Mouse (Mus musculus): ENCODE data around the gene Plekhb1.

Gene Plekhb1

GRCm38 (mm10) chr7:100661264-100661663 is 950 bp downstream of the Plekhb1 start:
- intact Hi-C loops (cut with DNase I) = no loop called here

GRCm38 (mm10) chr7:100658093-100658578 is 4.1 kb downstream of the Plekhb1 start:
- intact Hi-C loops (cut with DNase I) = no loop called here

- intact Hi-C loops (cut with DNase I) = no loop called here
Observed at GRCm38 (mm10) chr7:100656739-100657138, 5.5 kb downstream of the Plekhb1 start.

DNA sequence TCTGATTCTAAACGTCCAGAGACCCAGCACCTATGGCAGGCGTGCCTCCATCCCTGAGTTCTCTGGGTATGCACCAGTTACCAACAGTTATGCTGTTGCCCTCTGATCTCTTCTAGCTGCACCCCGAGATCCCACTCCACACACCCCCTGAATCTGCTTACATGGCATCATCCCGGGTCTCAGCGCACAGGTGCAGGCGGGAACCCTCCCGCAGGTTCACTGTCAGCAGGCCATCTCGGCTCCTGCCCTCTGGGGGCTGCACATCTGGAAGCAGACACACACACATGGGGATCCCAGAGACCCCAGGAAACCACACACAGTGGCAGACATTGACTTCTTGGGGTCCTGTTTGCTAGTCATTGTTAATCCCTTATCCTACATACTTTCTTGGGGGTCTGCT is 7.8 kb downstream of the Plekhb1 start:
- intact Hi-C loops (cut with DNase I) = no loop called here

DNA sequence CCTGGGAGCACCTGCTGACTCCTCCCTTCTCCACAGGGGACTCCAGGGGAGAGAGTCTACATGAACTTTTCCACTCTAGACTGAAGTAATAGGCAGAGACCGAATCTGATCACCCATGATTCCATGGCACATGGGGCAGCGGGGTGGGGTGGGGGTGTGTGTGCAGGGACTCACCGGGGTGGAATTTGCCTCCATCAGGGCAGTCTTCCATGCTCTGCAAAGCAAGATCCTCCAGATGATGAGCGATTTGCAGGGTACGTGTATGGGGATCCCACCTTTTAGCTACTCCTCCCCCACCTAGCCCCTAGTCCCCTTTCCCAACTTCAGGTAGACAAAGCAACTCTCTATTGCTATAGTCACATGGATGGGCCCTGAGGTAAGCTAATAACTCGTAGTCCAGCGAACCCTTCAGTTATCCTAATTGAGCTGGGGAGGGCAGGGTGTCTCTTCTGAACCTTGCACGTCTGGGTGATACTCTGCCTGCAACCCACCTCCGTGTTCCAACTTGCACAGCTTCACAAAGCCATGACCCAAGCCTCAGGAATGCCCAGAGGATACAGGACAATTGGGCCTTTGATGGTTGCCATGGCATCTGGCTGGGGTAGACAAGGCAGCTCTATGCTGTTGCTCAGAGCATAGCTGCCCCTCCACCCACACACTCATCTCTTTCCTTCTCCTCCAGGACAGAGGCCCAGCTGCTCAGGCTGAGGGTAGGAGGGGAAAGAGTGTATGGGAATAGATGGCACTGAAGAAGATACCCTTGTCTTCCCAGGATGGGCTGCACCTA is 8.5 kb downstream of the Plekhb1 start:
- intact Hi-C loops (cut with DNase I) = no loop called here

DNA sequence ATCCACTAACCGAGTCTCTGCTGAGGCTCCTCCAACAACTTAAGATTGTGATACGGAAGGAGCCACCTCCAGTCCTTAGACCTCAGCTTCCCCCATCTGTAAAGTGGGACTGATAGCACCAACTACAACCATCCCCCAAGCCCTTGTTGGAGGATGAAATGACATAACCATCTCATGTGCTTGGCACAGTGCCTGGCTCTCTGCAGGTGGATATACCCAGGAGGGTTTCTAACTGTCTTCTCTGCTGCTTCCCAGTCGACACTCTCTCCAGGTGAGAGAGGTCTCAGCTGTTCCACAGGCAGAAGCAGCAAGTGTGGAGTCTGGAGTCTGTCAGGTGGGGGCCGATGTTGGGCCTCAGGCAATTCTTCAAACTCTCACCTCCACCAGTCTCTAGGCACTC is 11.2 kb downstream of the Plekhb1 start:
- intact Hi-C loops (cut with DNase I) = no loop called here

GRCm38 (mm10) chr7:100650421-100650820 is 11.8 kb downstream of the Plekhb1 start:
- intact Hi-C loops (cut with DNase I) = no loop called here

GRCm38 (mm10) chr7:100649826-100650225 is 12.4 kb downstream of the Plekhb1 start:
- intact Hi-C loops (cut with DNase I) = no loop called here

- intact Hi-C loops (cut with DNase I) = no loop called here
Observed at GRCm38 (mm10) chr7:100649095-100649494, 13.1 kb downstream of the Plekhb1 start.

DNA sequence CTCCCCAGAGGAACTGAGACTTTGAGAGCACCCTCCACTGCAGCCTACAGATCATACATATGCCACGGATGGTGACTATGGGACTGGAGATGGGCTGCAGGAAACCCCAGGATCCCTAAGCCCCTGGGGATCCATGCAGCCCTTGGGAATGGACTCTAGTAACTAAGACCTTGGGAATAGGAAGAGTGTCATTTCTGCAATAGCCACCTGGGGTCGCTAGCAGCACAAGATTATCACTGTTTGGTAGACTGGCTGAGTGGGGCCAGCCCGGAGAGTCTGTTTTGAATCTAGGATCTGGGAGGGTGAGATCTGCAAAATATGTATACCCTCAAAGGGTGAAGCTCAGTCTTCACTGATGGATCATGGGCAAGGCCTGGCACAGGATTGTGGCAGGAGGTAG is 17.1 kb downstream of the Plekhb1 start:
- intact Hi-C loops (cut with DNase I) = no loop called here

- intact Hi-C loops (cut with DNase I) = no loop called here
Observed at GRCm38 (mm10) chr7:100642413-100642812, 19.8 kb downstream of the Plekhb1 start.

DNA sequence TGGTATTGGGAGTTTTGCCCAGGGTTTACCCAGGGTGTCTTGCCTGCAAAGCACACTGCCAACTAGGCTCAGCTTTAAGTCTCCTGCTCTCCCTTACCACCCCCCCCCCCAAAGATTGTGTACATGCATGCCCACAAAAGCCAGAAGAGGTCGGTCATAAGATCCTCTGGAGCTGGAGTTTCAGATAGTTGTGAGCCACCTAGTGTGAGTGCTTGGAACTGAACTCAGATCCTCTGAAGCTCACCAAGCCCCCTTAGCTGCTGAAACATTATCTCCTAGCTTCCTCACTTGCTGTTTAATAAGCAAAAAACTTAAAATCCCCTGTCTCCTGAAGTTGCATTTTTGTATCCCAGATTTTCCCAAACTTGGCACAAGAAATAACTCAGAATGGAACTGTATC is 24.6 kb downstream of the Plekhb1 start:
- intact Hi-C loops (cut with DNase I) = loop anchor here (5.0 kb wide), 1 partner anchor 115 kb away; no protein-coding TSS in a partner anchor

GRCm38 (mm10) chr7:100624538-100624937 is 37.7 kb downstream of the Plekhb1 start:
- intact Hi-C loops (cut with DNase I) = no loop called here

DNA sequence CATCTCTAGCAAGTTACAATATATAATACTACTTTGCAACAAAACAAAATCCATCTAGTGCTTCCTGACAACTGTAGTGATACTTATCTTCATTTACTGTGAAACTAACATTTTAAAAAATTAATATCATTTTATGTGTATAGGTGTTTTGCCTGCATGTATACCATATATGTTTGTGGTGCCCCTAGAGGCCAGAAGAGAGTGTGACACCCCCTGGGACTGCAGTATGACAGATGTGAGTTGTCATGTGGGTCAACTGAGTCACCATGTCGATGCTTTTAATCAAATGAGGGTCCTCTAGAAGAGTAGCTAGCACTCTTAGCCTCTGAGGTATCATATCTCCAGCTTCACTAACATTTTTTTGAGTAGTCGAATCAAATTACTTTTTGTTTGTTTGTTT is 39.9 kb downstream of the Plekhb1 start:
- intact Hi-C loops (cut with DNase I) = no loop called here

GRCm38 (mm10) chr7:100616121-100616857 is 45.9 kb downstream of the Plekhb1 start:
- intact Hi-C loops (cut with DNase I) = no loop called here

- intact Hi-C loops (cut with DNase I) = loop anchor here (5.0 kb wide), 1 partner anchor 72 kb away; the partner anchor contains the start of gene Coa4
Observed at GRCm38 (mm10) chr7:100608910-100609309, 53.3 kb downstream of the Plekhb1 start.

GRCm38 (mm10) chr7:100608130-100608741 is 54.0 kb downstream of the Plekhb1 start, which contains the start of gene Mrpl48:
TSS of gene Mrpl48 (minus strand) at chr7:100608301.
- intact Hi-C loops (cut with DNase I) = loop anchor here (5.0 kb wide), 1 partner anchor 71 kb away; the partner anchor contains the start of gene Coa4

- intact Hi-C loops (cut with DNase I) = loop anchor here (5.0 kb wide), 1 partner anchor 70 kb away; the partner anchor contains the start of gene Coa4
Observed at GRCm38 (mm10) chr7:100607214-100608129, 54.7 kb downstream of the Plekhb1 start, which contains the start of gene Rab6a. TSS of gene Rab6a (plus strand) at chr7:100607410.

DNA sequence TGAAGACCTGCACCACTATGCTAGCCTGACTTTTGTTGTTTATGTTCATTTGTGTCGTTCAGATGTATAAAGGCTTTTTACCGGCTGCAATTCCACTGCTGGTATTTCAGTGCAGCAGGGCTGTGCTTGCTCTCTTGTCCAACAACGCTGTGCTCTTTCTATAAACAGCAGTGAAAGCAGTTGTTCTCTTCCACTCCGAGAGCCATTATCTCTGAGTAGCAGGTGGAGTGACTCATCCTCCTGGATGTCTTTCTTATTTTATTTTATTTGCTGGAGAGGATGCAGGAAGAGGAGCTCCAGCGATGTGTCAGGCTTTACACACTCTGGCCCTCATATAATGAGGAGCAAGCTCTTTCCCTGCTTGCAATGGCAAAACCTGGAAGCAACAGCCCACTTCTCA is 62.0 kb downstream of the Plekhb1 start:
- intact Hi-C loops (cut with DNase I) = no loop called here

- intact Hi-C loops (cut with DNase I) = no loop called here
Observed at GRCm38 (mm10) chr7:100593349-100593748, 68.9 kb downstream of the Plekhb1 start.
